Mouse (Mus musculus): ENCODE measurements at regions not wholly inside any gene's neighbourhood (a gene's known extent, or its start where the extent isn't known, plus 50 kb on each side); places are given as distances from the start of the nearest gene placed in this dataset.
"Not testable (repeated sequence)": the region's sequence is repeated elsewhere in the genome, so short reads cannot be mapped to it uniquely, and the experiment has no call there.

GRCm38 (mm10) chr7:73608070-73608803, 66.6 kb upstream of the Chd2 start:
- no peak for DNase-seq

GRCm38 (mm10) chr7:73607450-73608005, 65.9 kb upstream of the Chd2 start:
- DNase-seq, result peak in 1 of 2 experiments; percentile 49

GRCm38 (mm10) chr7:73606677-73607449, 65.2 kb upstream of the Chd2 start:
- peak; percentile 95 to 97 for DNase-seq

- no peak for DNase-seq
Measured at GRCm38 (mm10) chr7:73604597-73604996, 63.0 kb upstream of the Chd2 start.

- no peak for DNase-seq
Measured at GRCm38 (mm10) chr7:73602815-73603551, 61.4 kb upstream of the Chd2 start.

GRCm38 (mm10) chr7:73601336-73601735, 59.7 kb upstream of the Chd2 start:
- DNase-seq, result no peak

- no peak for DNase-seq
Measured at GRCm38 (mm10) chr7:73600776-73601175, 59.1 kb upstream of the Chd2 start.

GRCm38 (mm10) chr7:73600003-73600385, 58.4 kb upstream of the Chd2 start:
- not testable (repeated sequence) for DNase-seq

GRCm38 (mm10) chr7:73599354-73600002, 57.8 kb upstream of the Chd2 start:
- no peak for DNase-seq

- no peak for DNase-seq
Measured at GRCm38 (mm10) chr7:73597968-73598367, 56.3 kb upstream of the Chd2 start.

GRCm38 (mm10) chr7:73596866-73597840, 55.5 kb upstream of the Chd2 start:
- DNase-seq, result no peak

GRCm38 (mm10) chr7:73596415-73596814, 54.8 kb upstream of the Chd2 start:
- DNase-seq, result no peak

GRCm38 (mm10) chr7:73595860-73596259, 54.2 kb upstream of the Chd2 start:
- DNase-seq, result peak in 1 of 2 experiments; percentile 38

GRCm38 (mm10) chr7:73595140-73595825, 53.7 kb upstream of the Chd2 start:
- peak; percentile 93 to 96 for DNase-seq

GRCm38 (mm10) chr7:73594492-73595139, 53.0 kb upstream of the Chd2 start:
- peak; percentile 58 to 70 for DNase-seq

GRCm38 (mm10) chr7:73593645-73594385, 52.2 kb upstream of the Chd2 start:
- DNase-seq, result peak in 1 of 2 experiments; percentile 28

- DNase-seq, result no peak
Measured at GRCm38 (mm10) chr7:73592857-73593256, 51.2 kb upstream of the Chd2 start.
